Mouse (Mus musculus) urinary bladder, postnatal 0 days (tissue): ENCODE data around the gene Gys2. TPM values are rescaled to one million over a fixed set of nuclear protein-coding genes. Genes with fewer than 3 reads are reported as not detected.

ENCODE experiments used
- polyA plus RNA-seq: library from polyadenylated mRNA; unstranded; fragments of >200 nt; fragmentation: Nextera tagmentation; extraction: Ambion mirVana; gene quantifications from 2 replicates; pipeline ENCODE4 v1.2.1, GENCODE M21; 2015

Gene Gys2
- 0.05 and 0.06 TPM in 2 replicates for polyA plus RNA-seq

DNA sequence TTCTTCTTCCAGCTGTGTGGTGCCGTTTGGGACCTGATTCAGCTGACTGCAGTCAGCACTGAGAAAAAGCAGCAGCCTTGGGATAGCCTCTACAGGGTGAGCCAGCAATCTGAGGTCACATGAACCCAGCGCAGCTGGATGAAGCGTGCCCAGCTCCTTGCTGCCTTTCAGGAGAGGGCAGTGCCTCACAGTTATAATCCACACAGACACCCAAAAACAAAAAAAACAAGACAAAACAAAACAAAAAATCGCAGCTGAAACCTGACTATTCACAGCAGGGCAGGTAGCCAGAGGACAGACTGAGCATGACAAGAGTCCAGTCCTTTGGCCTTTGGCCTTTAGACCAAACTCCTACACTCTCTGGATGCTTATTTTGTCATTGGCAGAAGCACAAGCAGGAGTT lies at the start of gene Gys2:
Gene Gys2 (minus strand): TSS at position 309 of the 403 bp plus-strand sequence.

DNA sequence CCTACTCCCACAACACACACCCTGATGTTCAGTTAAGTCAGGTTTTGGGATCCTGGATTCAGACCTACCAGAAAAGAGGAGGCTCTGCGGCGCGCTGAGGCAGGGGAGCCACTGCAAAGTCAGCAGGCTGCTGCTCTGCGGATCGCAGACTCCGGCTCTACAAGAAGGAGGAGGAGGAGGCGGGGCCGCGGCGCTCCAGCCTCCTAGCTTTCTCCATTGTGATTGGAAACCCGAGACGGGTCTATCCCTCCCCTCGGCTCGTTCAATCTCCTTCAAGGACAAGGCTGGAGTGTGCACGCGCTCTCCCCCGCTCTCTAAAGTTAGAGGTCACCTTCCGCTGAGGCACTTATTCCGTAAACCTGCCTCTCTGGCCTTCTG lies 34.9 kb upstream of the Gys2 start, which contains the start of gene Ldhb:
Gene Ldhb (minus strand): TSS at position 173 of the 378 bp plus-strand sequence.

DNA sequence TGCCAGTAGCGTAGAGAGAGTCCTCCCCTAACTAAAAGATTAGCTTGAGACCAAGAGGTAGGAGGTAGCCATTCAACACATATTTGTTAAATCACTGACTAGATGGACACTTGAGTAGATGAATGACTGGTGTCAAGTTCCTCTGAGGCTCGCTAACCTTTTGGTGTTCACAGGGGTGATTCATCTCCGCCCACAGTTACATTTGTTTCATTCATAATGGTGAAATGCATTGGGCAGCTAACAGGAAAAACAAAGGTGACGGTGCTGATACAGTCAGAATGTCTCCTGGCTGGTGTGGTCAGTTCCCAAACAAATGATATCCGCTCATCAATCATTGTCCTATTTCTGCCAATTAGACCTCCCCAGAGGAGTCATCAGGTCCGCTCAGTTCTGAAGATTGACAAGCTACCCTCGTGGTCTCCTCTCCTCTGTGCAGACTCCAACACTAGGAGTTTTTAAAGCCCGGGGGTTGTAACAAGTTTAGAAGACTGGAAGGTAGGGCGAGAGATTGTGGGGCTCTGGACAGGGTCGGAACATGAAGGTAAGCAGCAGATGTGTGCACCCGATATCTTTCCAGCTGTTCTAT lies 59.9 kb downstream of the Gys2 start, which contains the start of gene Spx:
Gene Spx (plus strand): TSS at position 536 of the 586 bp plus-strand sequence.

DNA sequence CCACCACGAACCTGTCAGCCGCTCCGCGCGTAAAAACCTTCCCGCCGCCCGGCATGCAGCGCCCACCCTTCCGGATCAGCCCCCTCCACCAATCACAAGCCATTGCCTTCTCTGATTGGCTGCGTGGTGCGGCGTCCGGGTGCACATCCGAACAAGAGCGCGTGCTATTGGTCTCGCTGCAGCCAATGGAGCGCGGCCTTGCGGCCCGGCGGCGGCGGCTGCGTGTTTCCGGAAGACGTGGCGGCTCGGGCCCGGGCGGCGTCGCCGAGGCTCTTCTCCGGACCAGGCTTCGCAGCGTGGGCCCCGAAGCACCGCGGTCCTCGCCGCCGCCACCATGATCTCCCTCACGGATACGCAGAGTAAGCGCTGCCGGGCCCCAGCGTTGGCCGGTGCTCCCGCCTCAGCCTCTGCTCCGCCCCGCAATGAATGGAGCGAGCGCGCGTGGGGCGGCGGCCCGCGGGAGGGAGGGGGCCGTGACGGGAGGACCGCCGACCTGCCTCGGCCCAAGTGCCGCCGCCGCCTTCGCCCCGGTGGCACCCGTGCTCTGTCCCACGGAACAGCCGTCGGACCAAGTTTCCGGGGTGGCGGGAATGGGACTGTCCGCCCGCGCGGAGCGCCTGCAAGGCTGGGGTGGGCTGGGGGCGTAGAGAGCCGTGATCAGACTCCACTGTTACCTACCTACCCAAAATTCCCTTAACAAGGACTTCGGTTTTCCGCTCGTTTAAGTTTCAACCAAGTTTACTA lies 85.7 kb downstream of the Gys2 start, which contains the start of the genes Recql and Golt1b:
Gene Recql (minus strand): TSS at position 77 of the 744 bp plus-strand sequence.
Gene Golt1b (plus strand): TSS at position 211 of the 744 bp plus-strand sequence.

Other genes with a start within 250 kb of the Gys2 start
- not detected in 2 replicates for gene Iapp, start 174.7 kb downstream of the Gys2 start, polyA plus RNA-seq
- gene Slco1a5, start 150.1 kb downstream of the Gys2 start, polyA plus RNA-seq = not detected in 2 replicates
- 11.4 and 12.5 TPM in 2 replicates for gene Pyroxd1, start 127.5 kb downstream of the Gys2 start, polyA plus RNA-seq
- 11.6 and 14.3 TPM in 2 replicates for gene Recql, start 86.0 kb downstream of the Gys2 start, polyA plus RNA-seq
- 65.8 and 80.7 TPM in 2 replicates for gene Golt1b, start 85.9 kb downstream of the Gys2 start, polyA plus RNA-seq
- 0.29 TPM in 1 of 2 replicates, not detected in the other for gene Spx, start 59.7 kb downstream of the Gys2 start, polyA plus RNA-seq
- 293 and 296 TPM in 2 replicates for gene Ldhb, start 34.8 kb upstream of the Gys2 start, polyA plus RNA-seq
- 16.4 and 17.6 TPM in 2 replicates for gene Kcnj8, start 98.5 kb upstream of the Gys2 start, polyA plus RNA-seq
- 6.3 and 7.0 TPM in 2 replicates for gene Abcc9, start 229.2 kb upstream of the Gys2 start, polyA plus RNA-seq